Mouse (Mus musculus) G1E (cell line): Measurements from ENCODE around the gene Hoxd11.

Source experiments
- CTCF ChIP-seq: IDR thresholded peaks from 2 replicates; pipeline ENCODE4 v1.5.1; 2012; ENCODE audit warnings: low read depth, low read length, inconsistent platforms, mixed read lengths
- GATA1 ChIP-seq: IDR thresholded peaks from 2 replicates; pipeline ENCODE4 v1.6.1; 2012; ENCODE audit warnings: borderline replicate concordance, low read length, inconsistent platforms, mixed read lengths
- POLR2AphosphoS5 ChIP-seq: IDR thresholded peaks from 2 replicates; pipeline ENCODE4 v1.6.1; 2012; ENCODE audit warnings: low read depth, low read length, inconsistent platforms; ENCODE audit not compliant: insufficient replicate concordance
- TAL1 ChIP-seq: conservative IDR thresholded peaks from 2 replicates; pipeline ENCODE4 v1.6.1; 2012; ENCODE audit warnings: low read depth, low read length, inconsistent platforms, mixed read lengths

DNA sequence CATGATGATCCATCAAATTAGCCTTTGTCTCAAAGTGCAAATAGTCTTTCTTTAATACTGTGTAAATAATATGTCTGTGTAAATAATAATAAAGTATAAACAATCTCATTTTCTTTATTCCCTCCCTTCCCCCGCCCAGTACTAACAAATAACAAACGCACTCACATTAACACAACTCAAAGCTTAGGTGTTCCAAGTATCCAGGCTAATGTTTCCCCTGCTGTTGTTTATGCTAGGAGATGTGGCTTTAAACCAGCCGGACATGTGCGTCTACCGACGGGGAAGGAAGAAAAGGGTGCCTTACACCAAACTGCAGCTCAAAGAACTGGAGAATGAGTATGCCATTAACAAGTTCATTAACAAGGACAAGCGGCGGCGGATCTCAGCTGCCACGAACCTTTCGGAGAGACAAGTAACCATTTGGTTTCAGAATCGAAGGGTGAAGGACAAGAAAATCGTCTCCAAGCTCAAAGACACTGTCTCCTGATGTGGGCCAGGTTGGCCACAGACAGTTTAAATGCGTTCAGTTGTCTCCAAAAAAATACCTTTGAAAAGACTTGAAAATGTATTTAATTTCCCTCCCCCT, 9.6 kb upstream of the Hoxd11 start:
- TF ChIP-seq GATA1 (no peak), TAL1 (no peak), CTCF (no peak), POLR2AphosphoS5 (no peak)
